Mouse (Mus musculus) v-Abl transformed pro-B cells (cell line): ENCODE results near the gene Slc25a28.

ENCODE experiments used
- in situ Hi-C, 2 experiments: fragments of 400-800 bp; cut with MboI; formaldehyde crosslinking; loops; one replicate each; pipeline ENCODE4 v1.15.1; 2025; ENCODE audit not compliant: unreplicated experiment in 2 of 2

Gene Slc25a28

DNA sequence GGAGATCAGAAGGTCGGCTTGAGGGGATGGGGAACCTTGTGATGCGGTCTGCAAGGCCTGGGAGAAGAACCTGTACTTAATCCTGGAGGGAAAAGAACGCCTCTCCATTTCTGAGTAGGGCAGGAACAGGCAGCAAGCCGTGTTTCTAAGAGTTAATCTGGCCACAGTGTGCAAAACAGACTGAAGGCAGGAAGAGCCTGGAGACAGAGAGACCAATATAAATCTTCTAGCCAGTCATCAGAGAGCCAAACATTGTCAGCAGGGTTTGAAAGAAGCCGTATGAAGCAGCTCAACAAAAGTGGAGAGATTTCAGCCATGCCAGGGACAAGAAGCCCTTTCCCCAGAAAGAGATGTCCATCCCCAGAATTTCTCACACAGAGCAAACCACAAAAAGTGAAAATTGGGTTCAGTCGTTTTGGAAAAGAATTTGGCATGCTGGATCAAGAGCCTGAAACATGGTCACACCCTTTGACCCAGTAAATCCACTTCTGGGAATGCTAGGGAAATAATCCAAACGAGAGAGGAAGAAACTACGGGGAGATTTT is 23.4 kb downstream of the Slc25a28 start:
- in situ Hi-C loops = loop anchor here (25.0 kb wide), 1 partner anchor 864 kb away; the partner anchor contains the start of gene Hps1 (in 2 of the 2)

DNA sequence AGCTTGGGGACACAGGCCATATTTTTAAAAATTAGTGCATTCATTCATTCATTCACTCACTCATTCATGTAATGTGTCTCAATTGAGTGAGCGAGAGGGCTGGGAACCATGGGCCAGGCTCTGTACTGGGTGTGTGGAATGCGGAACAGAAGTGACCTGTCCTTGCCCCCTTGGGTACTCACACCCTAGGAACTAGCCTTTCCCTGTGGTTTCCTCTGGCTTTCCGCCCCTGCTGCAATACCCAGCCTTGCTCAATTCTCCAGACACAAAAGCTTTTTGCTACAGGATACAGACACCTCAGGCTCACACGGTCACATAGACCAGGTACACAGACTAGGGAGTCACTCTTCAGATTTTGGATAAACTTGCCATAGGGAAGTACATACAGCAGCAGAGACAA is 26.3 kb downstream of the Slc25a28 start:
- in situ Hi-C loops = loop anchor here in 1 of 2 experiments (10.0 kb wide), 1 partner anchor 306 kb away; no protein-coding TSS in a partner anchor

DNA sequence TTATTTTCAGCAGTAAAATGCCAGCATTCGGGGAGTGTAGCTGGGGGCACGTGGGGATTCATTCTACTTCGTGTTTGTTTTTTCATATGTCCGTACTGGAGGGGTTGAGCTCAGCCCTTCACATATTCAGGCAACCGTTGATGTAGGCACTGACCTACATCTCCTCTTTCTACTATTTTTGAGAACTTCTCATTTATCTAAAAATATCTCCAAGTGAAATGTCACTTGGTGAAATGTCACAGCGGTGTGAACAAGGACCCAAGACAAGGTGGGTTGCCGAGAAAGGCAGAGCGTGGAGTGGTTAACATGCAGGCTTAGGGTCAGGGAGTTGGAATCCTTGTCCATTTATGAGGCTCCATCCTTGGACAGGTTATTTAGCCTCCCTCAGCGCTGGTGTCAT is 27.4 kb downstream of the Slc25a28 start:
- in situ Hi-C loops = loop anchor here in 1 of 2 experiments (10.0 kb wide), 1 partner anchor 308 kb away; no protein-coding TSS in a partner anchor

DNA sequence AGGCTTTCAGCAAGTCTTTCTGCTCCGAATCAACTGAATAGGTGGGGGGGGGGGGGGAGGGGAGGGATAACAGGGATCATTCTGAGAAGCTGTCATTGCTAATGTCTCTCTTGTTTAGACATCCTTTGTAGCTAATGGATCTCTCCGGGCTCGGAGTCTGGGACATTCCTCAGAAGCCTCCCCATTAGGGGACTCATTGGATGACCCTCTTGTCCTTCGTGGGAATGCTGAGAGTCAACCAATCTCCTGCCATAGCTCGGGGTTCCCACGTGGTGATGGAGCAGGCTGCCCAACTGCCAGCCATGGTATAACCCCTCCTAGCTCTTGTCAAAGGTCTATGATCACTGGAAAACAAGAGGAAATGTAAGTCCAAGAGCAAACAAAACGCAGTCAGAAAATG is 27.8 kb downstream of the Slc25a28 start:
- in situ Hi-C loops = loop anchor here in 1 of 2 experiments (10.0 kb wide), 1 partner anchor 308 kb away; no protein-coding TSS in a partner anchor

DNA sequence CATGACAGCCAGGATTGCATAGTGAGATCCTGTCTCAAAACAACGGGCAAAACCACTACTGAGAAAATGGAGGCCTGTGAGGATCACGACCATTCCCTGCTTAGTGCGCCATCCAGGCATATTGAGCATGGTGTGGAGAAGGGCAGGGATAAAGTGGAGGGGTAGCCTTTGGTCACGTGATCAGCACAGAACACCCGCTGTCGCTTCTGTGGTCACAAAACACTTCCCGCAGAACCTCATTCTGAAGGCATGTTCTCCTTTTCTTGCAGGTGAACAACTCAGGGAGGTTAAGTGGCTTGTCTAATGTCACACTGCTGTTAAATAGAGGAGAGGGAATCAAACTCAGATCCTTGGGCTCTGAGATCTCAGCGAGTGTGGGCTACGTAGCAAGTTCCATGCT is 29.2 kb downstream of the Slc25a28 start:
- in situ Hi-C loops = loop anchor here in 1 of 2 experiments (10.0 kb wide), 1 partner anchor 309 kb away; no protein-coding TSS in a partner anchor

DNA sequence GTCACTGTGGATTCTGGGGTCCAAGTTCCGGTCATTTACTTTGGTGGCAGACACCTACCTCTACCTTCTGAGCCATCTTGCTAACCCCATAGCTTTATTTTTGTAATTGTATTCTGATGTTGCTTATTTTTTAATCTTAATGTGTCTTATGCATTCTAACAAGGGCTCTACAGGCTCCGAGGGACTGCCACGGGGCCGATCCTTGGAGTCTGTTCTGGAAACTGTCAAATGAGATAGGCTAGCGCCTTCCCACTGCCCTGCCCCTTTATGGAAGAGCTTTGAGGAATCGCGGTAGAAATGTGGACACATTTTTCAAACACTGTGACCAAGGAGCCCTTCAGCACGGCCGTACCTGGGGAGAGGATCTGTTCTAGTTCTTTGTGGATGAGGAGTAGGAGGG is 31.8 kb downstream of the Slc25a28 start:
- in situ Hi-C loops = loop anchor here in 1 of 2 experiments (10.0 kb wide), 1 partner anchor 312 kb away; no protein-coding TSS in a partner anchor

DNA sequence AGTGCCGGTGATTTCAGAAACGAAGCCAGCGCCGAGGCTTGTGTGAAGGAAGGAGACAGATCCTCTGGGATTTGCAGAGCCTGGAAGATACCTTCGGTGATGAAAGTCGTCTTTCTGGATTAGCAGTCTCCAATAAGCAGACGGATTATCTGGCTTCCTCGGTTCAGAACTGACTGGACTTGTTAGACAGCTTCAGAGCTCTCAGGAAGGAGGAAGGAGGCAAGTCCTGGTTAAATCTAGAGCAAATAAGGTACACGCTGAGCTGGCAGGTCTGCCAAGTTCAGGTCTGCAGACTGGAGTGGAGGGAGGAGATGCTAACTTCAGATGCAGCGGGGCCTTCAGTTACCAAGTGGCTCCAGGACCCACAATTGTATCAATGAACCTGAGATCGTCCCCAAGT is 32.8 kb downstream of the Slc25a28 start:
- in situ Hi-C loops = loop anchor here in 1 of 2 experiments (10.0 kb wide), 1 partner anchor 313 kb away; no protein-coding TSS in a partner anchor

DNA sequence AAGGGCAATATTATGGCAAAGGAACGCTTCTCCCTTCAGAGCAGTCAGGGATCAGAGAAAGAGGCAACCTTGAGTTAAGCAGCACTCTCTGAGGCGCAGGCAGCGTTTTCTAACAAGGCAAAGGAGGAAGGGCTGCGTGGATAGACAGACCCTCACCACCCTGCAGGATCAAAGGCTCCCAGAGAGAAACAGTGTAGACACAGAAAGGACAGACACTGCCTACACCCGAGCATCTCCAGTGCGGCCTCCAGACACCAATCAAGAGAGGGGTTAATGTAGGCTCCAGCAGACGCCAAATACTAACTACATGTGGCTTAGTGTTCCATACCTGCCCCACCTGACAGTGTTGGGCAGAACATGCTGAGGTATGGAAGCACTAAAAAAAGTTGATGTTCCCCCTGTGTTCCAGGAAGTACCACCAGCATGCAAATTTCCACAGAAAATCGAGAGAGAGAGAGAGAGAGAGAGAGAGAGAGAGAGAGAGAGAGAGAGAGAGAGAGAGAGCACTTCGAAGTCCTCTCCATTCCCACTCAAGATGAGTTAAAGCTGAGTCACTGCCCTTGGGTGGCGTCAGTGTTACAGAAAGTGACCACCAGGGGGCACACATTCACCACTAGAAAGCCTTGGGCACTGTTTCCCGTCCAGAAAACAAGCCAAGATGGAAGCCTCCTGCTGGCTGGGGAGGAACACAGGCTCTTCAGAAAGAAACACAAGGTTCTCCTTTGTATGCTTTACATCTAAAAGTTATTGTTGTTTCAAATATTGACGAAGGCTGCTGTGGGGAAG is 44.0 kb downstream of the Slc25a28 start:
- in situ Hi-C loops = loop anchor here in 1 of 2 experiments (5.0 kb wide), 1 partner anchor 332 kb away; no protein-coding TSS in a partner anchor

DNA sequence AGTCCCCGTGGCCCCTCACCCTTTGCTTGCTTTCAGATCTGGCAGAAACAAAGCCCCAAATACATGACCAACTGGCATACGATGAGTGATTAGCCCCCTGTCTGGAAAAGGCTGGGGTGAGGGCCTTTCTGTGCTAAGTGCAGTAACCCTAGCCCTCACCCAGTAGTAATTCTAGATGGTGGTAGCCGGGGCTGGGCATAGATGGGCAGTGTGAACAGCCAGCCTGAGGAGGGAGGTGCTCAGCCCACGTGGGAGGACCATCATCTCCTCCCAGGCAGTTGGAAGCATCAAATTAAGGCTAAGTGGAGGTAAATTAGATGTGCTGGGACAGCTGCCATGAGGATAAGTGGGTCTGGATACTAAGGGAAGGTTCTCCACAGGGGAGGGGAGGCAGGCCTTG is 45.6 kb downstream of the Slc25a28 start:
- in situ Hi-C loops = loop anchor here (5.0 to 10.0 kb wide), 4 partner anchors 33 to 134 kb away; no protein-coding TSS in a partner anchor

DNA sequence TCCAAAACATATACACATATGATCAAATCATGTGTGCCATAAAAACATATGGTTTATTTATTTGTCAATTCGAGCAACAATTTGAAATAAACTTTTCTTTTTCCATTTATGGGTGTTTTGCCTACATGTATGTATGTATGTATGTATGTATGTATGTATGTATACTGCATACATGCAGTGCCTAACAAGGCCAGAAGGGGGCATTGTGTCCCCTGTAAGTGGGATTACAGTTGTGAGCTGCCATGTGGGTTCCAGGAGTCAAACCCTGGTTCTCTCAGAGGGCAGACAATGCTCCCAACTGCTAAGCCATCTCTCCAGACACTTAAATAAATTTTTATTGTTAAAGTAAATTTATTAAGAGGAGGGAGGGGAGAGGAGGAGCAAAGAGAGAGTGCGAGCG is 47.3 kb downstream of the Slc25a28 start:
- in situ Hi-C loops = loop anchor here (5.0 to 10.0 kb wide), 4 partner anchors 35 to 135 kb away; no protein-coding TSS in a partner anchor

DNA sequence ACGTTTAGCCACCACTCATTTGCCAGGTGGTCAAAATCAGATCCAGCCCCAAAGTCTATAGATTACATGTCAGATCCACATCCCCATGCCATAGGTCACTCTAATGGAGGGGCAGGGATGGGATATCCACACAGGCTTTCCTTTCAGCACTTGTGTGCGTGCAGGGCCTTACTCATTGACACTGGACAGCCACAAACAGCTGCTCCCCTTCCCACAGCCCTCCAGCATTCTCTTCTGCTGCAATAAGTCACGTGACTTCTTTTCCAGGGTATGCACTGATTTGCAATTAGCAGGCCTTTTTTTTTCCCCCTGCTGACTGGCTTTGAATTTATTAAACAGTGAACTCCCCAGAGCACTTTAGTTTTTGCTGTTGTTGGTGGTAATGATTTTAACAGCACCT is 48.5 kb downstream of the Slc25a28 start:
- in situ Hi-C loops = loop anchor here (5.0 to 10.0 kb wide), 4 partner anchors 36 to 136 kb away; no protein-coding TSS in a partner anchor

DNA sequence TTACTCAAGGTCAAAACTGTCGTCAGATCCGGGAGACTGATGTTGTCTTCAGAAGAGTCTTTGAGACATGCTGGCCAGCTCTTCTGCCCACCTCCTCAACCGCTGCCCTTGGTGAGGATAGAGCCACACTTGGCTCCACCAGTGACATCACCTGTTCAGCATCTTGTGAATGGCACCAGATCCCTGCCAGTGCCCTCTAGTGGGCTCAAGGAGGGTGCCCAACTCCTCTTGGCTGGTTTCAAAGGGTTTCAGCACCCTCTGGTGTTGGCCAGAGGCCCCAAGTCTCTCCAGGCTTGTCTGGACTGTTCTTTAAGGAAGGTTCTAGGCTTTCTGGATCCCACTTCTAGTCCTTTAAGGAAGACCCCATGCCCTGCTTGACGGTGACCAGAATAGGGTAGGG is 50.8 kb downstream of the Slc25a28 start:
- in situ Hi-C loops = loop anchor here in 1 of 2 experiments (10.0 kb wide), 1 partner anchor 129 kb away; no protein-coding TSS in a partner anchor

DNA sequence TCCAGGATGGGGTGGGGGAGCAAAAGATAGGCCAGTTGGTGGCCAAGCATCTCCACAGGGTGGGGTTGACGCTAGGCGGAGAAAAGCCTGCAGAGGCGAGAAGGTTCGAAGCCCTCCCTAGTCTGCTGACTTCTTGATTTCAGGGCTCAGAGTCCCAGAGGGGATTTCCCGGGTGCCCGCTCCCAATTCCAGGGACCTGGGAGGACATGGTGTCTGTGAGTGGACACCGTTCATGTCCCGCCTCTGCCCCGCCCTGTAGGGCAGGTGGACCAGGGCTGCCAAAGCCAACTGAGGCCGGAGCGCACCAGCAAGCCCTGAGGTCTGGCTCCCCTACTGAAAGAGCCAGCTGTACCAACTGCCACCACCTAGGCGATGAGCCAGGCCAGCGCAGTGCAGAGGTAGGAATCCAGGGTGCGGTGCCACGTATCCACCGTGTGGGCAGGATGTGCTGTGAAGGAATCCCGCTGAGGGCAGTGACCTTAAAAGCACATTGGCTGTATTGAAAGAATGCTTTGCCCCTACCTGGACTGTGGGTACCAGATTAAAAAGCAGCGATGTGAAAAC is 54.7 kb downstream of the Slc25a28 start:
- in situ Hi-C loops = loop anchor here in 1 of 2 experiments (10.0 kb wide), 1 partner anchor 125 kb away; no protein-coding TSS in a partner anchor

DNA sequence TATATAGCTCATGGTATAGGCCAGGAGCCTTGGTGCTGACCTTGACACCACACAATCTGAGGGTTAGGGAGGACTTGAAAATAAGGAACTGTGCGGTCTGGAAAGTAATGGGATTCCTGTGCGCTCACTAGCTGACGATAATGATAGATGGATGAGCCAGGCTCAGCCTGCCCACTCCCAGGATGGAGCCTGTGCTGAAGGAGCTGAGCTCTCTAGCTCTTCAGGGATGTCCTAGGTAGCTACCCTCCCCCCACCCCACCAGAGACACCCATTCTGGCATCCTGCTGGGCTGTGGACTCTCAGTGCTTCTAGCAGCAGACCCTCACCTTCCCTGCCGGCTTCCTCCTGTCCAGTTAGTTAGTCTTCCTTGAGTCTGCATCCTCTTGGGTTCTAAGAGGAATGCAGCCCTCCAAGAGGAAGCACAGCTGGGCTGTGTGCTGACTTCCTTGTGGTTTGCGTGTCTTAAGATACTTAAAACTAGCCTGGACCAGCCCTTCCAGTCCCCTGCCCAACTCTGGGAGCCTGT is 56.1 kb downstream of the Slc25a28 start:
- in situ Hi-C loops = no loop called here

DNA sequence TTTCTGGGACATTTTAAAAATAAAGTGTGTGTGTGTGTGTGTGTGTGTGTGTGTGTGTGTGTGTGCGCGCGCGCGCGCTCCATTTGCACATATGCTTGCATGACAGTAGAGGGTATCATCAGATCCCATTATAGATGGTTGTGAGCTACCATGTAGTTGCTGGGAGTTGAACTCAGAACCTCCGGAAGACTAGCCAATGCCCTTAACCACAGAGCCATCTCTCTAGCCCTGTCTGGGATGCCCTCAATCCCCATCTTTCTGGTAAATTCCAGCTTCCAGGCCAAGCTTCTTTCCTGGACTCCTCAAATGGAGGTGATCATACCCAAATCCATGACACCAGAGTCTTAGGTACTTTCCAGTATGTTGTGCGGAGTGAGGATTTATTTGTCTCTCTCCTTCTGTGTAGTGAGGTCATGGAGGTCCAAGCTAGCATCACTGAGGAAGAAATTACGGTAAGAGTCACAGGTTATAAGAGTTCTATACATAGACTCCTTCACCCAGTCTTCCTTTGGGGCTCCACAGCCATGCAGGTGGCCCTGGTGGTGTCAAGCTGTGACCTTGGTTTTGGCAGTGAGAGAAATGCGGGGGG is 56.8 kb downstream of the Slc25a28 start:
- in situ Hi-C loops = no loop called here

DNA sequence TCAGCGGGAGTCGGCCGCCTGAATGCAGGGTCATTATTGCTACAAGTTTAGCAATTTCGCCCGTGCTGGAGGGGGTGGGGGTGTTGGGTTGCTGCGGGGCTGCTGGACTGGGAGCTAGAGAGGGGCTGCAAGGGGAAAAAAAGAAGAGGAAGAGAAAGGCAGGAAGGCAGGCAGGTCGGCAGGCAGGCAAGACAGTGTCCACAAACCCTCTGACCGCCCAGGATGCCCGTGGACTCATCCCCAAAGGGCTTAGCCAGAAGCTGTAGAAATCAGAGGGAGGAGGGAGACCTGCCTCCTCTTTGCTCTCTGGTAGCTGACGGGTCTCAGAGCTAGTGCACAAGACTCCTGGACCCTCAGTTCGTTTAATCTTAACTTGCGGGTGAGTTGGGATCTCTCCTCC is 57.8 kb downstream of the Slc25a28 start:
- in situ Hi-C loops = no loop called here

DNA sequence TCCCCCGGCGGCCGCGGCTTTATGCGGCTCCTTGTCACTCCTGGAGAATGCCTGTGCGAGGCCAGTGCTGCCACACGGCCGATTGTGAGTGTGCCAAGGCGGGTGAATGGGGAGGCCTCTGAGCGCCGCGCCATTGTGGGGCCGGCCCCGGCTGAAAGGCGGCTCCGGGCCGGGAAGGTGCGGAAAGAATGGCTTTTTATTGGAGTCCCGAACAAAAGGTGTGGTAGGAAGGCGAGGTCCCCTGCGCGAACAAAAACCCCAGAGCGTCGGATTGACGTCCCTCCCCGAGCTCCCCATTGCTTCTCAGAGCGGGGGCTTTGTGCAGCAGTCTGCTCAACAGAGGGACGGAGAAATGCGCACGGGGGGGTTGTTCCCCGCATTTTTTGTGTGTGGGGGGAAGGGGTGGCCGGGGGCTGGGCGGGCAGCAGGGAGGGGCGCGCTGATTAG is 58.2 kb downstream of the Slc25a28 start:
- in situ Hi-C loops = no loop called here

DNA sequence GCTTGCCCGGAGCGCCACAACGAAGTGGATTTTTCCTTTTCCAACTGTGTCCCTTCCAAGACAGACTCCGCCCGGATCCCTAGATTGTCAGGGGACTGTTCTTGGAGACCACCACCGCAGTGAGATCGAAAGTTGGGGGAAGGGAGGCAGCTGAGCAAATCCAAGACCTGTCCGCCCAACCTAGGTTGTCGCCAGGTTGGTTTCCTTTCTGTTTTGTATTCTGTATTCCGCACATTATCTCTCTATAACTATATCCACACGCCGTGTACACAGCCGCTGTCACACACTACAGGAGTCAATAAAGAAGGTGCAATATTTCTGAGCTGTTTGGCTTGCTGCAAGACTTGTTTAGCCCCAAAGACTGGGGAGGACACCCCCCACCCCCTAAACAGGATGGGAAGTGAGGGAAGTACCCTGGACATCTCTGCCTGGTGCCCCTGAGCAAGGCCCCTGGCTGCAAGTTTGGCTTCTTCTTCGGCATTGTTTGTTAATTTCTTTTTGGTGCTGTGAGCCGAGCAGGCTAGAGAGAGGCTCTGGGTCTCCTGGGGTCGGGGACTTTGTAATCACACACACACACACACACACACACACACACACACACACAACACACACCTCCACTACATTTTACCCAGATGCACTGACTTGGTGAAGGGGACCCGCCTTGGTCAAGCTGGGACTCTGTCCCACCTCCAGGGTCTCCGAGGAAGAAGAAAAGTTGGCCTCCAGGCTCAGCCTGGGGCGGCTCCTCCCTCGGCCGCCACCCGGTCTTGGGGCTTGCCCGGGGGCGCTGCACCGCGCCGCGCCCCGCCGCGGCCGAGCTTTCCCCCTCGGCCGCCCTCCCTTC is 58.9 kb downstream of the Slc25a28 start:
- in situ Hi-C loops = no loop called here

DNA sequence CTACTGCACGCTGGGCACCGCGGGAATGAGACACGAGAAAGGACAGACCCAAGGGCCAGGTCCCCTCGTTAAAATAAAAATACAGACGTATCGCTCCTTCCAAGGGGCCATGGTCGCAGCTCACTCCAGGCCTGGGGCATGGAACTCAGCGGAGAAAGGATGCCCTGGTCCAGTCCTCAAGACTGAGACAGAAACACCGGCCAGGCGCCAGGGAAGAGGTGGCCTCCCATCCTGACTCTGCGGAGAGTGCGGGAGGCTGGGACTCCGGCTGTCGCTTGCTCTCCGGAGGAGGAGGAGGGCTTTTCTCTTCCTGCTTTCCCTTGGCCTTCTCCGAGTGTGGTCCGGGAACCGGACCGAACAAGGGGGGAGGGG is 59.6 kb downstream of the Slc25a28 start:
- in situ Hi-C loops = no loop called here
